Mouse (Mus musculus) midbrain, embryonic 15.5 days (tissue): ENCODE data around the gene Slc5a12. TPM values are rescaled to one million over a fixed set of nuclear protein-coding genes. Genes with fewer than 3 reads are reported as not detected.

Experiments used
- polyA plus RNA-seq: library from polyadenylated mRNA; unstranded; fragments of >200 nt; fragmentation: Nextera tagmentation; extraction: Ambion mirVana; gene quantifications from 2 replicates; pipeline ENCODE4 v1.2.1, GENCODE M21; 2015

The Slc5a12 gene
- polyA plus RNA-seq, 1 experiment from 2014 or later: not detected

Other genes with a start within 250 kb of the Slc5a12 start
- gene Fibin, start 234.1 kb upstream of the Slc5a12 start, polyA plus RNA-seq: 2.8 and 3.1 TPM in 2 replicates
- 0.10 and 0.17 TPM in 2 replicates for gene Muc15, start 124.0 kb downstream of the Slc5a12 start, polyA plus RNA-seq